ENCODE assay signal across 9 mouse cellular contexts in genomic region chr2:92667192-92667591, GRCm38 (mm10).
DNase-seq lines count a peak whose midpoint lies in the region; ATAC-seq and TF ChIP-seq lines count a peak whose summit lies in the region.
"Had no signal": no experiment of that assay in that cellular context is flagged by ENCODE, and none has a peak within 500 bp of the region (broad histone marks: within the 10 kb centered on the region; RNA-seq: fewer than 3 reads in every experiment).

No protein-coding gene starts in this region.

- no peak overlapping the region for H3K4me3 ChIP-seq in MEL (ENCODE audit: control insufficient read depth in 1 of 2, insufficient read depth in 1 of 2, low read depth in 2 of 2, low read length in 2 of 2)
- no peak overlapping the region for H3K4me3 ChIP-seq in liver, embryonic 14.5 days (ENCODE audit: insufficient read depth in 1 of 2, low read depth in 2 of 2, low read length in 2 of 2)
- H3K4me3 ChIP-seq in cerebellum, adult 2 months (replicated peaks; ENCODE audit: insufficient read depth, low read depth, low read length) = no peak overlapping the region
- H3K4me3 ChIP-seq in intestine, embryonic 16.5 days (ENCODE audit: low read length) = no peak overlapping the region

- TF ChIP-seq EP300 in MEL (IDR thresholded peaks at IDR 0.05; ENCODE audit: low read depth in 1 of 2, low read length in 2 of 2) = peak; percentile 97 to 99
- TF ChIP-seq EP300 in liver, embryonic 14.5 days (IDR thresholded peaks at IDR 0.05; ENCODE audit: low read depth) = peak; percentile 27; the same call in 1 of the 2 replicates

- no peak for TF ChIP-seq RAD21 in MEL (IDR thresholded peaks at IDR 0.05; ENCODE audit: low read depth, low read length)

- 20% methylated on average over 1 of the region's 1 CpGs for WGBS in liver, embryonic 14.5 days (ENCODE audit: insufficient replicate concordance)
- WGBS in cerebellum, adult 2 months = 94% methylated on average over 1 of the region's 1 CpGs
- WGBS in intestine, embryonic 16.5 days = 43% methylated on average over 1 of the region's 1 CpGs

- peak; percentile 57 to 88 for DNase-seq in adrenal gland, adult (ENCODE audit: inconsistent age in 2 of 2, low spot score in 1 of 2)
- no peak for DNase-seq in adrenal gland, adult 18-20 months (ENCODE audit: low spot score in 2 of 2)
- DNase-seq in MEL (ENCODE audit: low read depth, low spot score) = peak; percentile 90
- DNase-seq in liver, embryonic 14.5 days (ENCODE audit: low read depth in 3 of 3, low spot score in 3 of 3) = peak in 1 of 3 experiments; percentile 9
- DNase-seq in cerebellum, adult 2 months = no peak
- DNase-seq in right cerebral cortex, adult 18-20 months = no peak

- no peaks in the 10 kb centered on the region for H3K79me2 ChIP-seq in MEL (ENCODE audit: control insufficient read depth, insufficient read depth, low read length, poor library complexity)

- H3K4me2 ChIP-seq in liver, embryonic 14.5 days (ENCODE audit: low read depth) = no peak overlapping the region
- H3K4me2 ChIP-seq in intestine, embryonic 16.5 days (ENCODE audit: low read depth, low read length) = no peak overlapping the region

- H3K9me3 ChIP-seq in MEL (replicated peaks; ENCODE audit: insufficient read depth, low read length) = no peaks in the 10 kb centered on the region
- no peaks in the 10 kb centered on the region for H3K9me3 ChIP-seq in liver, embryonic 14.5 days (ENCODE audit: control insufficient read depth, low read length)
- H3K9me3 ChIP-seq in intestine, embryonic 16.5 days (ENCODE audit: control insufficient read depth, low read length) = no peaks in the 10 kb centered on the region

- H3K27me3 ChIP-seq in MEL (ENCODE audit: control insufficient read depth in 1 of 2, insufficient read depth in 2 of 2, low read length in 2 of 2) = no peaks in the 10 kb centered on the region
- no peaks in the 10 kb centered on the region for H3K27me3 ChIP-seq in liver, embryonic 14.5 days (ENCODE audit: control insufficient read depth, insufficient read depth, low read length)
- no peaks in the 10 kb centered on the region for H3K27me3 ChIP-seq in cerebellum, adult 2 months (ENCODE audit: control insufficient read depth, insufficient read depth, low read length)
- no peaks in the 10 kb centered on the region for H3K27me3 ChIP-seq in intestine, embryonic 16.5 days (replicated peaks; ENCODE audit: control insufficient read depth, insufficient read depth, low read length)

- H3K9ac ChIP-seq in MEL (ENCODE audit: control insufficient read depth, low read depth, low read length, poor library complexity, severe bottlenecking) = peak overlapping the region; percentile 58
- no peak overlapping the region for H3K9ac ChIP-seq in liver, embryonic 14.5 days (replicated peaks)
- no peak overlapping the region for H3K9ac ChIP-seq in intestine, embryonic 16.5 days (ENCODE audit: low read depth, low read length)

- TF ChIP-seq POLR2A in MEL (IDR thresholded peaks at IDR 0.05; ENCODE audit: control insufficient read depth in 1 of 2, insufficient read depth in 1 of 2, low read depth in 1 of 2, low read length in 2 of 2, poor library complexity in 1 of 2) = peak in 1 of 2 experiments; percentile 61; a peak in 2 of 4 replicates
- no peak for TF ChIP-seq POLR2A in cerebellum, adult 2 months (IDR thresholded peaks at IDR 0.05; ENCODE audit: borderline replicate concordance, insufficient read depth, low read length)

- peaks cover 42 to 53% of the 10 kb centered on the region in 2 experiments for H3K4me1 ChIP-seq in MEL (ENCODE audit: control insufficient read depth in 1 of 2, insufficient read depth in 2 of 2, low read length in 2 of 2)
- H3K4me1 ChIP-seq in liver, embryonic 14.5 days (replicated peaks; ENCODE audit: control insufficient read depth in 2 of 2, insufficient read depth in 2 of 2, low read length in 1 of 2) = peaks cover 0 to 17% of the 10 kb centered on the region in 2 experiments; a peak in 2 of 4 replicates
- H3K4me1 ChIP-seq in cerebellum, adult 2 months (ENCODE audit: control insufficient read depth, insufficient read depth, low read length) = peaks cover 9% of the 10 kb centered on the region
- H3K4me1 ChIP-seq in intestine, embryonic 16.5 days (ENCODE audit: control insufficient read depth, insufficient read depth, low read length) = no peaks in the 10 kb centered on the region

- ATAC-seq in hematopoietic stem cell, adult 5-6 weeks (replicated peaks in 1 of 2; ENCODE audit: insufficient read depth in 1 of 2, low FRiP score in 2 of 2, low TSS enrichment in 1 of 2, low read depth in 1 of 2, poor library complexity in 2 of 2, severe bottlenecking in 2 of 2) = peak; percentile 39 to 65; a peak in 3 of 4 replicates
- peak; percentile 64; the same call in 1 of the 2 replicates for ATAC-seq in liver, embryonic 14.5 days (ENCODE audit: insufficient read depth)
- no peak for ATAC-seq in intestine, embryonic 16.5 days

- peaks cover 0 to 31% of the 10 kb centered on the region in 2 experiments; a peak in 2 of 4 replicates for H3K36me3 ChIP-seq in MEL (ENCODE audit: control insufficient read depth in 1 of 2, insufficient read depth in 2 of 2, low read length in 2 of 2)
- H3K36me3 ChIP-seq in liver, embryonic 14.5 days (replicated peaks; ENCODE audit: control insufficient read depth, insufficient read depth, low read depth) = no peaks in the 10 kb centered on the region
- H3K36me3 ChIP-seq in intestine, embryonic 16.5 days (ENCODE audit: control insufficient read depth, insufficient read depth, low read length) = no peaks in the 10 kb centered on the region

- no peak for TF ChIP-seq CTCF in MEL (IDR thresholded peaks at IDR 0.05 in 2 of 3, conservative IDR thresholded peaks at IDR 0.05 in 1 of 3; ENCODE audit: control insufficient read depth in 1 of 3, insufficient read depth in 1 of 3, low read depth in 2 of 3, low read length in 3 of 3, poor library complexity in 1 of 3, severe bottlenecking in 1 of 3)
- TF ChIP-seq CTCF in liver, embryonic 14.5 days (IDR thresholded peaks at IDR 0.05; ENCODE audit: low read depth) = 0 out of 2 replicates have a peak, but pooled peaks have one; percentile 1
- no peak for TF ChIP-seq CTCF in cerebellum, adult 2 months (IDR thresholded peaks at IDR 0.05; ENCODE audit: borderline replicate concordance, insufficient read depth, low read depth, low read length)

- peak overlapping the region; percentile 83 for H3K27ac ChIP-seq in MEL (ENCODE audit: control insufficient read depth, low read depth, low read length)
- no peak overlapping the region for H3K27ac ChIP-seq in liver, embryonic 14.5 days
- H3K27ac ChIP-seq in cerebellum, adult 2 months (ENCODE audit: insufficient read depth, low read length) = no peak overlapping the region
- H3K27ac ChIP-seq in intestine, embryonic 16.5 days (ENCODE audit: low read length) = no peak overlapping the region
- H3K27ac ChIP-seq: macrophage had no signal

TF ChIP-seq in MEL, 35 proteins besides CTCF, POLR2A, EP300 and RAD21 (continues in another document):
- TF ChIP-seq CHD1 (IDR thresholded peaks at IDR 0.05; ENCODE audit: low read depth, low read length) (0 out of 2 replicates have a peak, but pooled peaks have one; percentile 40), ZNF384 (IDR thresholded peaks at IDR 0.05; ENCODE audit: low read depth, low read length) (no peak; the same call in 1 of the 2 replicates), GATA1 (IDR thresholded peaks at IDR 0.05; ENCODE audit: low read depth, low read length) (peak; percentile 89), JUND (IDR thresholded peaks at IDR 0.05; ENCODE audit: low read depth, low read length) (peak; percentile 76; the same call in 1 of the 2 replicates), ZKSCAN1 (IDR thresholded peaks at IDR 0.05; ENCODE audit: low read depth, low read length) (no peak), MAZ (IDR thresholded peaks at IDR 0.05; ENCODE audit: low read depth, low read length) (peak; percentile 92), MYC (IDR thresholded peaks at IDR 0.05; ENCODE audit: low read depth, low read length) (peak; percentile 77; the same call in 1 of the 2 replicates), MAFK (IDR thresholded peaks at IDR 0.05; ENCODE audit: borderline replicate concordance, low read depth, low read length) (0 out of 2 replicates have a peak, but pooled peaks have one; percentile 22), ZC3H11A (IDR thresholded peaks at IDR 0.05; ENCODE audit: low read depth, low read length) (no peak), MYB (IDR thresholded peaks at IDR 0.05; ENCODE audit: low read depth, low read length) (peak; percentile 96), USF2 (IDR thresholded peaks at IDR 0.05; ENCODE audit: borderline replicate concordance in 1 of 2, insufficient read depth in 1 of 2, low read depth in 1 of 2, low read length in 2 of 2) (no peak), SMC3 (IDR thresholded peaks at IDR 0.05; ENCODE audit: low read depth, low read length) (no peak), UBTF (IDR thresholded peaks at IDR 0.05; ENCODE audit: borderline replicate concordance, insufficient read depth, low read depth, low read length) (no peak), POLR2AphosphoS2 (IDR thresholded peaks at IDR 0.05; ENCODE audit: low read length) (no peak; the same call in 1 of the 2 replicates), GABPA (IDR thresholded peaks at IDR 0.05; ENCODE audit: low read depth, low read length) (peak; percentile 99), POLR2AphosphoS5 (IDR thresholded peaks at IDR 0.05; ENCODE audit: borderline replicate concordance, low read depth, low read length) (no peak), TAL1 (IDR thresholded peaks at IDR 0.05; ENCODE audit: low read length) (peak; percentile 63), NRF1 (IDR thresholded peaks at IDR 0.05; ENCODE audit: insufficient read depth, low read depth, low read length, poor library complexity, severe bottlenecking) (no peak), ZMIZ1 (IDR thresholded peaks at IDR 0.05; ENCODE audit: low read depth, low read length) (no peak), MAX (IDR thresholded peaks at IDR 0.05; ENCODE audit: low read length) (peak; percentile 45), TBP (IDR thresholded peaks at IDR 0.05; ENCODE audit: low read depth, low read length) (peak; percentile 77), CHD2 (IDR thresholded peaks at IDR 0.05; ENCODE audit: low read length) (no peak; the same call in 1 of the 2 replicates), ETS1 (IDR thresholded peaks at IDR 0.05; ENCODE audit: low read depth, low read length) (peak; percentile 99), BHLHE40 (IDR thresholded peaks at IDR 0.05; ENCODE audit: borderline replicate concordance, low read depth, low read length) (peak; percentile 74), TCF12 (IDR thresholded peaks at IDR 0.05; ENCODE audit: low read depth, low read length) (peak; percentile 96), USF1 (IDR thresholded peaks at IDR 0.05; ENCODE audit: low read depth, low read length) (no peak), MEF2A (IDR thresholded peaks at IDR 0.05; ENCODE audit: extremely low read depth, insufficient replicate concordance, low read depth, low read length, poor library complexity, severe bottlenecking) (no peak), NELFE (IDR thresholded peaks at IDR 0.05; ENCODE audit: low read depth, low read length) (0 out of 2 replicates have a peak, but pooled peaks have one; percentile 35)

Comparison
In these comparisons a context has a peak if more than half of its experiments do, and no peak if none do; other contexts are left out.
1. DNase-seq: peak in adrenal gland, adult (2 of 2) and MEL (single experiment); none in adrenal gland, adult 18-20 months (0 of 2), cerebellum, adult 2 months (0 of 2) and right cerebral cortex, adult 18-20 months (single experiment).